Mouse (Mus musculus) heart, embryonic 14.5 days (tissue): Measurements from ENCODE around the gene Inpp5b. TPM values are rescaled to one million over a fixed set of nuclear protein-coding genes. Genes with fewer than 3 reads are reported as not detected.
"Not testable (repeated sequence)": the region's sequence is repeated elsewhere in the genome, so short reads cannot be mapped to it uniquely, and the experiment has no call there.

ENCODE experiments used
- ATAC-seq: fragments of 200-750 bp; cut with Nextera tagmentation; 2 replicates; pipeline ENCODE4 v1.8.0; 2017; ENCODE audit warnings: low read depth, moderate TSS enrichment; ENCODE audit not compliant: insufficient number of reproducible peaks, insufficient read depth, low FRiP score
- H3K27ac ChIP-seq, 2 experiments: fragments of 200-500 bp in 1 of 2; fragments of 300-500 bp in 1 of 2; sonication (generic) in 1 of 2; replicated peaks in 1 of 2; 2 replicates each; pipeline ENCODE4 v1.5.1; 2012 to 2014; ENCODE audit warnings: low read depth in 2 of 2, low read length in 2 of 2, control low read depth in 1 of 2, mild to moderate bottlenecking in 1 of 2, mixed read lengths in 1 of 2; ENCODE audit not compliant: control insufficient read depth in 1 of 2, insufficient read depth in 1 of 2
- H3K27me3 ChIP-seq: fragments of 300-500 bp; sonication (generic); 2 replicates; pipeline ENCODE4 v1.6.1; 2014; ENCODE audit warnings: mild to moderate bottlenecking, low read length, control low read depth; ENCODE audit not compliant: control insufficient read depth, insufficient read depth
- H3K36me3 ChIP-seq: fragments of 300-500 bp; sonication (generic); 2 replicates; pipeline ENCODE4 v1.6.1; 2014; ENCODE audit warnings: mild to moderate bottlenecking, control low read depth, low read length, mixed read lengths; ENCODE audit not compliant: control insufficient read depth, insufficient read depth
- H3K4me1 ChIP-seq, 2 experiments: fragments of 200-500 bp in 1 of 2; fragments of 300-500 bp in 1 of 2; sonication (generic) in 1 of 2; 2 replicates each; pipeline ENCODE4 v1.6.1; 2012 to 2014; ENCODE audit warnings: low read length in 2 of 2, control low read depth in 1 of 2, mixed read lengths in 1 of 2; ENCODE audit not compliant: control insufficient read depth in 2 of 2, insufficient read depth in 2 of 2
- H3K4me2 ChIP-seq: fragments of 300-500 bp; sonication (generic); 2 replicates; pipeline ENCODE4 v1.6.1; 2014; ENCODE audit warnings: mild to moderate bottlenecking, low read length
- H3K4me3 ChIP-seq, 2 experiments: fragments of 200-500 bp in 1 of 2; fragments of 300-500 bp in 1 of 2; sonication (generic) in 1 of 2; 2 replicates each; pipeline ENCODE4 v1.5.1; 2012 to 2014; ENCODE audit warnings: low read length in 2 of 2, mild to moderate bottlenecking in 2 of 2, control low read depth in 1 of 2, low read depth in 1 of 2, moderate library complexity in 1 of 2; ENCODE audit not compliant: control insufficient read depth in 1 of 2, insufficient read depth in 1 of 2
- H3K9ac ChIP-seq: fragments of 300-500 bp; sonication (generic); 2 replicates; pipeline ENCODE4 v1.6.1; 2014; ENCODE audit warnings: mild to moderate bottlenecking, low read length
- H3K9me3 ChIP-seq: fragments of 300-500 bp; sonication (generic); 2 replicates; pipeline ENCODE4 v1.6.1; 2016; ENCODE audit warnings: low read length, control low read depth; ENCODE audit not compliant: control insufficient read depth
- WGBS: fragments of 180-500 bp; shearing (Covaris S2); extraction: QIAGEN DNeasy Blood & Tissue Kit; methylation state at CpG from one replicate; pipeline ENCODE4 v1.1.7; 2014; 5-methylcytosine and 5-hydroxymethylcytosine counted together
- polyA plus RNA-seq: library from polyadenylated mRNA; unstranded; fragments of >200 nt; fragmentation: Nextera tagmentation; extraction: Ambion mirVana; gene quantifications from 2 replicates; pipeline ENCODE4 v1.2.1, GENCODE M21; 2014

The Inpp5b gene
- polyA plus RNA-seq, 1 experiment from 2014 or later = 17.3 TPM

- Histone ChIP-seq H3K27ac (peak overlapping the region; percentile 62 to 90; a peak in 3 of 4 replicates), H3K36me3 (peaks cover 22% of the 10 kb centered on the region), H3K4me1 (peaks cover 39 to 69% of the 10 kb centered on the region in 2 experiments), H3K9ac (no peak overlapping the region; the same call in 1 of the 2 replicates), H3K4me2 (peak overlapping the region; percentile 34), H3K9me3 (no peaks in the 10 kb centered on the region), H3K27me3 (no peaks in the 10 kb centered on the region), H3K4me3 (no peak overlapping the region)
- no peak for ATAC-seq
- WGBS = 76% methylated on average over 23 of the region's 23 CpGs
Measured at GRCm38 (mm10) chr4:124705661-124706269, 35.9 kb upstream of the Inpp5b start.

- peaks cover 22% of the 10 kb centered on the region for H3K36me3 ChIP-seq
- H3K4me2 ChIP-seq, H3K9ac ChIP-seq, H3K4me3 ChIP-seq, H3K9me3 ChIP-seq, ATAC-seq, H3K27me3 ChIP-seq: not testable (repeated sequence)
- peak overlapping the region in 1 of 2 experiments; percentile 90; a peak in 1 of 4 replicates for H3K27ac ChIP-seq
- peaks cover 34 to 53% of the 10 kb centered on the region in 2 experiments for H3K4me1 ChIP-seq
- 84% methylated on average over 25 of the region's 25 CpGs for WGBS
Measured at GRCm38 (mm10) chr4:124707381-124708199, 34.1 kb upstream of the Inpp5b start.

DNA sequence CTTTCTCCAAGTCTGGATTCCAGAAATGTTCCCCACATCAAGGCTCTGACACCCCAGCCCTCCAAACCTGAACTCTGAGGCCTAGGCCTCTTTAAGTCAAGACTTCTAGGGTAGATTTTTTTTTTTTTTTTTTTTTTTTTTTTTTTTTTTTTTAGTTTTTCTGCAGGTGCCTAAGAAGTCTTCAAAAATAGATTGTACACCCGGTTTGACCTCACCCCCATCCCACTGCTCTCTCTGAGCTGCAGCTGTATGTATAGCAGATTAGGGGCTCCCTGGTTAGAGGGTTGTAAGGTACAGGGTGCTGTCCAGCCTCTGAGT lies 33.5 kb upstream of the Inpp5b start:
- H3K9ac ChIP-seq = peak overlapping the region; percentile 71; the same call in 1 of the 2 replicates
- peak overlapping the region; percentile 46 to 47; a peak in 3 of 4 replicates for H3K4me3 ChIP-seq
- peak overlapping the region; percentile 83 to 90 for H3K27ac ChIP-seq
- peak overlapping the region; percentile 77 for H3K4me2 ChIP-seq
- WGBS = 13% methylated on average over 1 of the region's 1 CpGs
- peaks cover 22% of the 10 kb centered on the region for H3K36me3 ChIP-seq
- not testable (repeated sequence) for H3K27me3 ChIP-seq, H3K9me3 ChIP-seq, ATAC-seq
- H3K4me1 ChIP-seq = peaks cover 34 to 50% of the 10 kb centered on the region in 2 experiments

- Histone ChIP-seq H3K27me3 (no peaks in the 10 kb centered on the region), H3K9me3 (no peaks in the 10 kb centered on the region)
- peak; percentile 76 for ATAC-seq
Measured at GRCm38 (mm10) chr4:124708518-124709477, 32.9 kb upstream of the Inpp5b start.

DNA sequence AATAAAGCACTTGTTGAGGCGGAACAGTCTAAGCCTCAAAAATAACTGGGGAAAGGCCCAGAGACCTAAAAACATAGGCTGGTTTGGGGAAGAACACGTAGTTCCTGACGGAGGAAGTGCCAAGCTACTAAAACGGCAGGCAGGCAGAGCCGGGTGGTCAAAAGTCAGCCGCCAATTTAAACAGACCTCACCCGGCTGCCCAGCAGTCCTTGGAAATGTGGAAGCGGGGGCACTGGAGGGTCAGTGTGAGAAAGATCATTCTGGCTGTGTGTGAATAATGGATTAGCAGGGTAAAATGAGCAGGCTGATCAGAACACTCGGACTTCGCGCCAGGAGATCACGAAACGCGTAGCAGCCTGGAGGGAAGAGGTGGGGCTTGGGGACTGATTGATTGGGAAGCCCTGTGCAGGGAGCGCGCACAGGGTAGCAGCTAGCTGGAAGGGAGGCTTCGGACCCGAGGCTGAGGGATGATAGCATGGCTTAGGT lies 31.6 kb upstream of the Inpp5b start:
- no peaks in the 10 kb centered on the region for H3K9me3 ChIP-seq
- no peak for ATAC-seq
- peaks cover 16 to 32% of the 10 kb centered on the region in 2 experiments for H3K4me1 ChIP-seq
- no peaks in the 10 kb centered on the region for H3K27me3 ChIP-seq
- H3K9ac ChIP-seq = peak overlapping the region; percentile 72
- peak overlapping the region; percentile 60 to 90 for H3K27ac ChIP-seq
- H3K4me3 ChIP-seq = peak overlapping the region; percentile 32 to 34
- H3K4me2 ChIP-seq = peak overlapping the region; percentile 77
- peaks cover 22% of the 10 kb centered on the region for H3K36me3 ChIP-seq
- 6% methylated on average over 18 of the region's 18 CpGs for WGBS

More at GRCm38 (mm10) chr4:124708518-124709477, 32.9 kb upstream of the Inpp5b start:
- Histone ChIP-seq H3K27ac (peak overlapping the region; percentile 83 to 90), H3K36me3 (peaks cover 22% of the 10 kb centered on the region), H3K4me3 (peak overlapping the region; percentile 46 to 47), H3K9ac (peak overlapping the region; percentile 71), H3K4me2 (peak overlapping the region; percentile 77), H3K4me1 (peaks cover 27 to 44% of the 10 kb centered on the region in 2 experiments)
- under 1% methylated on average over 41 of the region's 41 CpGs for WGBS

GRCm38 (mm10) chr4:124710776-124711291 lies 30.8 kb upstream of the Inpp5b start:
- H3K4me2 ChIP-seq = 0 out of 2 replicates have a peak overlapping the region, but pooled peaks have one; percentile 7
- H3K9me3 ChIP-seq = no peaks in the 10 kb centered on the region
- no peaks in the 10 kb centered on the region for H3K27me3 ChIP-seq
- H3K36me3 ChIP-seq = peaks cover 20% of the 10 kb centered on the region
- peaks cover 12 to 31% of the 10 kb centered on the region in 2 experiments for H3K4me1 ChIP-seq
- H3K9ac ChIP-seq = no peak overlapping the region
- H3K4me3 ChIP-seq = no peak overlapping the region
- no peak overlapping the region for H3K27ac ChIP-seq
- 3% methylated on average over 5 of the region's 5 CpGs for WGBS
- no peak for ATAC-seq

DNA sequence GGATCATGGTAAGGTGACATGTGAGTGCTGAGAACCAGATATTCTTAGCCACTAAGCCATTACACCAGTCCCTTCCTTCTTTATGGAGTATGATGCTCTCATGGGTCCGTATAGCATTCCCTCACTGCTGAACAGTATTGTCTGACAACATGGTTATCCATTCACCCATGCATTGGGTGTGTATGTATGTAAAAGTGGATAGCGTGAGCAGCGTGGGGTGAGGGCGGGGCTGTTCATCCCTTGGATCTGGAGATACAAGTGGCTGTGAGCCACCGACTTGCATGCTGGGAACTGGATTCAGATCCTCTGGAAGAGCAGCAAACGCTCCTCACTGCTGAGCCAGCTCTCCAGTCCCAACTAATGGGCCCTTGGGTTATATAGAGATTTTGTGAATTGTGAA lies 29.0 kb upstream of the Inpp5b start:
- no peak overlapping the region for H3K4me3 ChIP-seq
- H3K9me3 ChIP-seq = no peaks in the 10 kb centered on the region
- peaks cover 22% of the 10 kb centered on the region for H3K36me3 ChIP-seq
- H3K4me2 ChIP-seq = no peak overlapping the region
- H3K27me3 ChIP-seq = no peaks in the 10 kb centered on the region
- 80% methylated on average over 6 of the region's 6 CpGs for WGBS
- peaks cover 11 to 37% of the 10 kb centered on the region in 2 experiments for H3K4me1 ChIP-seq
- H3K27ac ChIP-seq = no peak overlapping the region
- no peak for ATAC-seq
- no peak overlapping the region for H3K9ac ChIP-seq
